Comparison of ENCODE assay signal across 23 mouse cellular contexts in the genomic region with DNA sequence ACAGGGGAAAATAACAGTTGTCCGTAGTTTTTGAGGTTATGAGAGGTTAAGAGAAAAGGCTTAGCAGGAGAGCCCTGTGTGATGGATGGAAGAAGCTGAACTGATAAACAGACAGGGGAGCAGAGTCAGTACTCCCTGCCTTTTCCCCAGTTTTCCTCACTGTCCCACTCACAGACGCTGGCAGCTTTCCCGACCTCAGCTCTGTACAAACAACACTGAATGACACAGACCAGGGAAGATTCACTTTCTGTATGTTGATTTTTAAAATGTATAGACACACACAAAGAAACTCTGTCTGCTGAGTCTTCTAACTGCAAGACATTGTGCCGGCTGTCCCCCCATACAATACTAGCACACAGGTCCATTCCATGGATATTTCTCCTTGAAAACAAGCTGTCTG.
A peak's percentile ranks its signal among the peaks of the same experiment; 100 is the strongest.
DNase-seq lines count a peak whose midpoint lies in the region; ATAC-seq and TF ChIP-seq lines count a peak whose summit lies in the region.
"Had no signal": no experiment of that assay in that cellular context is flagged by ENCODE, and none has a peak within 500 bp of the region (broad histone marks: within the 10 kb centered on the region; RNA-seq: fewer than 3 reads in every experiment).

No protein-coding gene starts in this region.

- ATAC-seq in lung, embryonic 14.5 days (ENCODE audit: insufficient read depth) = no peak
- ATAC-seq in midbrain, embryonic 11.5 days (ENCODE audit: low FRiP score) = no peak
- ATAC-seq in midbrain, embryonic 16.5 days = no peak
- ATAC-seq: activated CD4-positive, CD25-positive, alpha-beta regulatory T cell, adult 4 months; CD4-positive, CD25-positive, alpha-beta regulatory T cell, adult 4 months; Patski had no signal

- no peak overlapping the region for H3K4me2 ChIP-seq in lung, embryonic 14.5 days
- H3K4me2 ChIP-seq in midbrain, embryonic 11.5 days = no peak overlapping the region
- no peak overlapping the region for H3K4me2 ChIP-seq in midbrain, embryonic 16.5 days (ENCODE audit: low read length)
- 0 out of 2 replicates have a peak overlapping the region, but pooled peaks have one; percentile 5 for H3K4me2 ChIP-seq in CH12.LX (ENCODE audit: insufficient read depth, low read depth, poor library complexity, severe bottlenecking)

- no peak for TF ChIP-seq EP300 in CH12.LX (IDR thresholded peaks at IDR 0.05; ENCODE audit: low read length)

- WGBS in lung, embryonic 14.5 days = 29% methylated on average over 4 of the region's 4 CpGs
- 46% methylated on average over 4 of the region's 4 CpGs for WGBS in lung, adult 2 months
- 65% methylated on average over 4 of the region's 4 CpGs for WGBS in midbrain, embryonic 11.5 days
- WGBS in midbrain, embryonic 16.5 days = 65% methylated on average over 4 of the region's 4 CpGs

- no peaks in the 10 kb centered on the region for H3K36me3 ChIP-seq in lung, embryonic 14.5 days (ENCODE audit: insufficient read depth)
- H3K36me3 ChIP-seq in midbrain, embryonic 11.5 days (ENCODE audit: control insufficient read depth, insufficient read depth, low read length) = no peaks in the 10 kb centered on the region
- no peaks in the 10 kb centered on the region for H3K36me3 ChIP-seq in midbrain, embryonic 16.5 days (ENCODE audit: control insufficient read depth, insufficient read depth, low read length)
- no peaks in the 10 kb centered on the region for H3K36me3 ChIP-seq in CH12.LX (replicated peaks in 1 of 2; ENCODE audit: control insufficient read depth in 1 of 2, insufficient read depth in 1 of 2, low read length in 1 of 2)
- H3K36me3 ChIP-seq: G1E had no signal

- no peak for TF ChIP-seq RAD21 in CH12.LX (IDR thresholded peaks at IDR 0.05; ENCODE audit: low read depth, low read length)

- no peak overlapping the region for H3K4me3 ChIP-seq in lung, embryonic 14.5 days (ENCODE audit: low read depth, low read length)
- H3K4me3 ChIP-seq in lung, adult 2 months (replicated peaks; ENCODE audit: extremely low read depth, low read depth, low read length) = no peak overlapping the region
- H3K4me3 ChIP-seq in midbrain, embryonic 11.5 days (ENCODE audit: low read depth, low read length) = no peak overlapping the region
- no peak overlapping the region for H3K4me3 ChIP-seq in midbrain, embryonic 16.5 days (ENCODE audit: low read depth, low read length)
- H3K4me3 ChIP-seq in CH12.LX (replicated peaks in 1 of 3; ENCODE audit: low read depth in 2 of 3, low read length in 2 of 3, poor library complexity in 1 of 3) = no peak overlapping the region

- TF ChIP-seq CTCF in lung, embryonic 14.5 days (IDR thresholded peaks at IDR 0.05; ENCODE audit: low read depth) = no peak
- TF ChIP-seq CTCF in lung, adult 2 months (IDR thresholded peaks at IDR 0.05; ENCODE audit: insufficient read depth, low read length) = no peak
- no peak for TF ChIP-seq CTCF in CH12.LX (conservative IDR thresholded peaks at IDR 0.05 in 1 of 2, IDR thresholded peaks at IDR 0.05 in 1 of 2; ENCODE audit: low read depth in 2 of 2, low read length in 2 of 2)

- H3K9me3 ChIP-seq in lung, embryonic 14.5 days (ENCODE audit: low read depth, low read length) = no peaks in the 10 kb centered on the region
- no peaks in the 10 kb centered on the region for H3K9me3 ChIP-seq in midbrain, embryonic 11.5 days (ENCODE audit: control insufficient read depth, low read length)
- H3K9me3 ChIP-seq in midbrain, embryonic 16.5 days (replicated peaks; ENCODE audit: control insufficient read depth, low read length, poor library complexity, severe bottlenecking) = no peaks in the 10 kb centered on the region
- no peaks in the 10 kb centered on the region for H3K9me3 ChIP-seq in CH12.LX (replicated peaks; ENCODE audit: low read length)
- H3K9me3 ChIP-seq: G1E had no signal

- DNase-seq in lung, embryonic 14.5 days = peak; percentile 51
- DNase-seq in lung, adult 2 months = no peak
- peak; percentile 69 for DNase-seq in midbrain, embryonic 11.5 days (ENCODE audit: low spot score, missing footprints)
- DNase-seq in CH12.LX (ENCODE audit: extremely low read depth) = no peak
- peak; percentile 38 for DNase-seq in adipocyte (ENCODE audit: low spot score)
- no peak for DNase-seq in frontal cortex, postnatal 10 days (ENCODE audit: low spot score in 2 of 2)
- no peak for DNase-seq in heart, adult 18-20 months
- DNase-seq: adrenal gland, adult 2 months; adrenal gland, adult 8-10 months; adrenal gland, postnatal 10 days; adrenal gland, postnatal 14 days; adrenal gland, postnatal 25 days; adrenal gland, postnatal 36 days; B cell, adult 2 months; cerebellum, adult 11 months; cerebellum, adult 11-12 months; cerebellum, adult 18-20 months; cerebellum, adult 2 months had no signal

- no peak overlapping the region for H3K27ac ChIP-seq in lung, embryonic 14.5 days (ENCODE audit: low read depth)
- no peak overlapping the region for H3K27ac ChIP-seq in midbrain, embryonic 11.5 days (ENCODE audit: low read depth, low read length)
- H3K27ac ChIP-seq in midbrain, embryonic 16.5 days (ENCODE audit: low read length) = no peak overlapping the region
- H3K27ac ChIP-seq in CH12.LX (ENCODE audit: insufficient read depth, low read depth) = peak overlapping the region; percentile 24; the same call in 1 of the 2 replicates

- TF ChIP-seq POLR2A in lung, adult 2 months (IDR thresholded peaks at IDR 0.05; ENCODE audit: borderline replicate concordance, extremely low read depth, low read depth, low read length) = no peak
- no peak for TF ChIP-seq POLR2A in CH12.LX (IDR thresholded peaks at IDR 0.05; ENCODE audit: low read depth, low read length)

- H3K79me2 ChIP-seq in CH12.LX (replicated peaks; ENCODE audit: control insufficient read depth, extremely low read depth, insufficient read depth, poor library complexity, severe bottlenecking) = no peaks in the 10 kb centered on the region

- H3K27me3 ChIP-seq in lung, embryonic 14.5 days (ENCODE audit: insufficient read depth, low read length) = no peaks in the 10 kb centered on the region
- no peaks in the 10 kb centered on the region for H3K27me3 ChIP-seq in midbrain, embryonic 11.5 days (ENCODE audit: control insufficient read depth, insufficient read depth, low read length)
- H3K27me3 ChIP-seq in midbrain, embryonic 16.5 days (ENCODE audit: control insufficient read depth, insufficient read depth, low read depth, low read length) = no peaks in the 10 kb centered on the region
- no peaks in the 10 kb centered on the region for H3K27me3 ChIP-seq in CH12.LX (replicated peaks)

- H3K9ac ChIP-seq in lung, embryonic 14.5 days = no peak overlapping the region
- no peak overlapping the region for H3K9ac ChIP-seq in midbrain, embryonic 11.5 days (ENCODE audit: low read length)
- no peak overlapping the region for H3K9ac ChIP-seq in midbrain, embryonic 16.5 days (ENCODE audit: low read depth, low read length)
- H3K9ac ChIP-seq in CH12.LX (ENCODE audit: insufficient read depth, low read depth) = peak overlapping the region; percentile 60; the same call in 1 of the 2 replicates

- in situ Hi-C loops in CH12.LX (cut with MboI; ENCODE audit: low pct_ligation_motif_present, low pct_unique_long_range_greater_than_20kb, low sequenced_read_pairs) = no loop called here

- dilution Hi-C loops in CH12.LX (cut with MboI; ENCODE audit: extremely low pct_ligation_motif_present, extremely low pct_unique_long_range_greater_than_20kb, low sequenced_read_pairs) = no loop called here

- no peaks in the 10 kb centered on the region for H3K4me1 ChIP-seq in lung, embryonic 14.5 days (ENCODE audit: insufficient read depth)
- no peaks in the 10 kb centered on the region for H3K4me1 ChIP-seq in lung, adult 2 months (ENCODE audit: control insufficient read depth, insufficient read depth, low read length)
- no peaks in the 10 kb centered on the region for H3K4me1 ChIP-seq in midbrain, embryonic 11.5 days (ENCODE audit: control insufficient read depth, insufficient read depth, low read length)
- no peaks in the 10 kb centered on the region for H3K4me1 ChIP-seq in midbrain, embryonic 16.5 days (ENCODE audit: control insufficient read depth, insufficient read depth, low read length)
- H3K4me1 ChIP-seq in CH12.LX (ENCODE audit: control insufficient read depth in 1 of 2, insufficient read depth in 2 of 2) = peaks cover 13 to 39% of the 10 kb centered on the region in 2 experiments; a peak in 3 of 4 replicates

TF ChIP-seq in CH12.LX, 34 proteins besides CTCF, POLR2A, EP300 and RAD21:
- TF ChIP-seq RCOR1 (conservative IDR thresholded peaks at IDR 0.05; ENCODE audit: low read depth, low read length) = no peak
- 0 out of 2 replicates have a peak, but pooled peaks have one; percentile 25 for TF ChIP-seq CHD1 (IDR thresholded peaks at IDR 0.05; ENCODE audit: low read depth, low read length)
- TF ChIP-seq TCF12 (IDR thresholded peaks at IDR 0.05; ENCODE audit: low read depth, low read length) = no peak
- no peak for TF ChIP-seq SIN3A (IDR thresholded peaks at IDR 0.05; ENCODE audit: low read length)
- no peak for TF ChIP-seq MAZ (IDR thresholded peaks at IDR 0.05; ENCODE audit: low read depth, low read length)
- no peak for TF ChIP-seq USF1 (IDR thresholded peaks at IDR 0.05; ENCODE audit: low read depth, low read length)

Comparison
In these comparisons a context has a peak if more than half of its experiments do, and no peak if none do; other contexts are left out.
1. DNase-seq: peak in lung, embryonic 14.5 days (single experiment), midbrain, embryonic 11.5 days (single experiment) and adipocyte (single experiment); none in lung, adult 2 months (single experiment), CH12.LX (single experiment), frontal cortex, postnatal 10 days (0 of 2) and heart, adult 18-20 months (0 of 2).